Mouse (Mus musculus): ENCODE measurements around the gene Dst. TPM values are rescaled to one million over a fixed set of nuclear protein-coding genes. Genes with fewer than 3 reads are reported as not detected.

The Dst gene
- polyA plus RNA-seq, 1 experiment from 2014 or later, result 26.3 TPM

DNA sequence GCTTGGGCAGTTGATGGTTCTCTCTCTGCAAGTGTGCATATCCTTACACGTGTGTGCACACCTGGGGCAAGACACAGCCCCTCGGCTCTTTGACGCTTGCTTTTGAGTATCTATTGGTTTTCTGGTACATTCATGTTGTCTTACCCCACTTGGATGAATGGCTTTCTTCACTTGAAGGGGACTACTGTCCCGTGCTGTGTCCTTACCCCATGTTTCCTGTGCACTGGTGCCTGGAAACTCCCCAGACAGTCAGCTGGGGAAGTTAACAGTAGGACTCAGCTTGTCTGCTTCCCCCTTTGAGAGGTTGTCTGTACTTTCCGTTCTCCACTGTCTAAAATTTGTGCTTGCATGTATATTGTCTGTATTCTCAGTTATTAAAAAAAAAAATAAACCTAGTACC lies 120.7 kb downstream of the Dst start:
- no peak for ATAC-seq (replicated peaks; ENCODE audit: low FRiP score)

DNA sequence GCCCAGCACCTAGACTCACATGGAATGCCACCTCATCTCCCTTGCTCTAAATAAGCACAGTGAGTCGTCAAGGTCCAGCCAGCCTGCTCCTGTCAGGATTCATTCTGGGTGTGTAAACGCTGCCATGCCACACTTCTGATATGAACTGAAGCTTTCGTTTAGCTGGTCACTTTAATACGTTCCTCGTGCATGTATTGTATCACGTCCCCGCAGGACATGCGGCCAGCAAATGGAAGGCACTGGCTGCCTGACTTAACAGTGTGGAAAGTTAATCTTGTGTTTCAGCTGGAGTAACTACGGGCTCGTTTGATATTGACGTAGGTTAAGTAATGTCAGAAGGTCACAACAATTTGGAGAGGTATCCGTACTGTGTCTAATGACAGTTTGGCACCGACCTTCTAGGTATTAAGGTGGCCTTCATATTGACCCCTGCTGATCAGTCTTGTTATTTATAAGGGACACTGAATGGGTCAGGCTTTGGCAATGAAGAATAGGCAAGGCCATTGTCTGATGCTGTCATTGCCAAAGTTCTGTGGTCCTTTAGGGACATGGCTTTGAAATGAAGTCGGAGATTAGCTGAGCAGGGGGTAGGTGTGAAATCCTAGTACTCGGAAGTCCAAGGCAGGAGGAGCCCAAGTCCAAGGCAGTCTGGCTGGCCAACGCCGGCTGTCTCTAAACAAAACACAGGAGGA lies 122.5 kb downstream of the Dst start:
- Histone ChIP-seq H3K27me3 (ENCODE audit: control insufficient read depth, insufficient read depth, low read length) (no peaks in the 10 kb centered on the region), H3K36me3 (ENCODE audit: control insufficient read depth, insufficient read depth, low read length) (no peaks in the 10 kb centered on the region), H3K4me3 (ENCODE audit: low read depth, low read length) (no peak overlapping the region), H3K4me2 (ENCODE audit: low read depth, low read length, severe bottlenecking) (no peak overlapping the region), H3K4me1 (replicated peaks; ENCODE audit: control insufficient read depth, insufficient read depth, low read length) (no peaks in the 10 kb centered on the region), H3K9me3 (ENCODE audit: control insufficient read depth, low read length) (no peaks in the 10 kb centered on the region), H3K9ac (ENCODE audit: low read length) (no peak overlapping the region), H3K27ac (ENCODE audit: low read depth, low read length) (no peak overlapping the region)
- 86% methylated on average over 17 of the region's 17 CpGs for WGBS
- no peak for ATAC-seq (replicated peaks; ENCODE audit: low FRiP score)
- no peak for DNase-seq (ENCODE audit: low spot score)

More for the DNA sequence above, 120.7 kb downstream of the Dst start:
- H3K4me3 ChIP-seq (ENCODE audit: low read depth, low read length), result no peak overlapping the region
- DNase-seq (ENCODE audit: low spot score), result no peak
- no peaks in the 10 kb centered on the region for H3K9me3 ChIP-seq (ENCODE audit: control insufficient read depth, low read length)
- H3K27me3 ChIP-seq (ENCODE audit: control insufficient read depth, insufficient read depth, low read length), result no peaks in the 10 kb centered on the region
- H3K4me2 ChIP-seq (ENCODE audit: low read depth, low read length, severe bottlenecking), result no peak overlapping the region
- no peaks in the 10 kb centered on the region for H3K4me1 ChIP-seq (replicated peaks; ENCODE audit: control insufficient read depth, insufficient read depth, low read length)
- 85% methylated on average over 5 of the region's 5 CpGs for WGBS
- H3K36me3 ChIP-seq (ENCODE audit: control insufficient read depth, insufficient read depth, low read length), result no peaks in the 10 kb centered on the region
- H3K27ac ChIP-seq (ENCODE audit: low read depth, low read length), result no peak overlapping the region
- no peak overlapping the region for H3K9ac ChIP-seq (ENCODE audit: low read length)

DNA sequence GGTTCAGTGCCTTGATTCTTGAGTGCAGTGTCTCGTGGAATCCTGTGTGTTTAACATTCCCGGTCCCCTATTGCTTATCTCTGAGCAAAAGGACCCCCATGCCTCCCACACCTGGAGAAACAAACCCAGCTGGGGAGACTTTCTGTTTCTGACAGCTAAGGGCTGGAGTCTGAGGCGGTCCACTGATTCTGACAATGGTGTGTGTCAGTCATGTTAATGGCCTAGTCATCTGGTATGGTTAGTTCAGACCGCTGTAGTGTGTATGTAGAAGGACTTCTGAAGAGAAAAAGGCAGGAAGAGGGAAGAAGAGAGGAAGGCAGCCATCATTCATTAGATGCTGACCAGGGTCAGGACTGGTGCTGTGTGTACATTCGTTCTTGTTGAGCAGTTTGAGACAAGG lies 125.0 kb downstream of the Dst start:
- no peak overlapping the region for H3K9ac ChIP-seq (ENCODE audit: low read length)
- no peak overlapping the region for H3K4me2 ChIP-seq (ENCODE audit: low read depth, low read length, severe bottlenecking)
- WGBS, result 80% methylated on average over 5 of the region's 5 CpGs
- H3K4me1 ChIP-seq (replicated peaks; ENCODE audit: control insufficient read depth, insufficient read depth, low read length), result no peaks in the 10 kb centered on the region
- H3K27ac ChIP-seq (ENCODE audit: low read depth, low read length), result no peak overlapping the region
- H3K4me3 ChIP-seq (ENCODE audit: low read depth, low read length), result no peak overlapping the region
- H3K36me3 ChIP-seq (ENCODE audit: control insufficient read depth, insufficient read depth, low read length), result no peaks in the 10 kb centered on the region
- H3K9me3 ChIP-seq (ENCODE audit: control insufficient read depth, low read length), result no peaks in the 10 kb centered on the region
- H3K27me3 ChIP-seq (ENCODE audit: control insufficient read depth, insufficient read depth, low read length), result no peaks in the 10 kb centered on the region
- DNase-seq (ENCODE audit: low spot score) (no peak), ATAC-seq (replicated peaks; ENCODE audit: low FRiP score) (no peak)

DNA sequence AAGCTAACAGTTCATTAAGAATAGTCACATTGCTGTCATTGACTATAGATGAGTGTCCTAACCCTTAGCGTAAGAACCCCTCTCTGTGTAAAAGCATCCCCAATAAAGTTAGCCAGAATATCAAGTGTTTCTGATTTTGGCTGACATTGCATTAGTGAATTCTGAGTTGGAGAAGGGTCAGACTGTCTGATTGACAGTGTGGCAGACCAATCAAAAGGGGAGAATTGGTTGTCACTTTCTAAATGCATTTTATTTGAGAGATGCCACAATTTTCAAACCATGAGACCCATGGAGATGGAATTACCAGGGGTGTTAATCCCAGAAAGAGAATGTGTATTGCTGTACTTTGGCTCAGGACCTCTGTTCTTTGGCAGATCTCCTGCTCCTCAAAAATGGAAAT lies 125.5 kb downstream of the Dst start:
- Histone ChIP-seq H3K27ac (ENCODE audit: low read depth, low read length) (no peak overlapping the region), H3K4me2 (ENCODE audit: low read depth, low read length, severe bottlenecking) (no peak overlapping the region), H3K4me3 (ENCODE audit: low read depth, low read length) (no peak overlapping the region), H3K36me3 (ENCODE audit: control insufficient read depth, insufficient read depth, low read length) (no peaks in the 10 kb centered on the region), H3K4me1 (replicated peaks; ENCODE audit: control insufficient read depth, insufficient read depth, low read length) (no peaks in the 10 kb centered on the region), H3K27me3 (ENCODE audit: control insufficient read depth, insufficient read depth, low read length) (no peaks in the 10 kb centered on the region), H3K9ac (ENCODE audit: low read length) (no peak overlapping the region), H3K9me3 (ENCODE audit: control insufficient read depth, low read length) (no peaks in the 10 kb centered on the region)
- DNase-seq (ENCODE audit: low spot score) (no peak), ATAC-seq (replicated peaks; ENCODE audit: low FRiP score) (no peak)
- WGBS, result 100% methylated on average over 1 of the region's 1 CpGs

DNA sequence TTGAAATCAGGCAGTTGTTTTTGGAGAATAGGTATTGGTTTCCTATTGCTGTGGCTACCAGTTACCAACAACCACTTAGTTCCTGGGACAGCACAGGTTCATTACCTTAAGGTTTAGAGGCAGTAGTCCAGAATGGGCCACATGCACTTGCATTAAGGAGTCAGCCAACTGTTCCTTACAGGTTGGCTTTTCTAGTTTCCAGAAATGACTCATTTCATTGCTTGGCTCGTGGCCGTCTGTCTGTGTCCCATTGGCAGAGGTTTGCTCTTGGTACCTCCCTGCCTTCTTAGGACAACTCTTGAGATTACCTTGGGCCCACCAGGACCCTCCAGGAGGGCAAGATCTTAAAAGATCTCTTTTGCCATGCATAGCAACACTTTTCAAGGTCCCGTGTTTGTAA lies 125.9 kb downstream of the Dst start:
- H3K9me3 ChIP-seq (ENCODE audit: control insufficient read depth, low read length), result no peaks in the 10 kb centered on the region
- DNase-seq (ENCODE audit: low spot score) (no peak), ATAC-seq (replicated peaks; ENCODE audit: low FRiP score) (no peak)
- no peaks in the 10 kb centered on the region for H3K27me3 ChIP-seq (ENCODE audit: control insufficient read depth, insufficient read depth, low read length)
- H3K27ac ChIP-seq (ENCODE audit: low read depth, low read length), result no peak overlapping the region
- no peak overlapping the region for H3K4me3 ChIP-seq (ENCODE audit: low read depth, low read length)
- H3K36me3 ChIP-seq (ENCODE audit: control insufficient read depth, insufficient read depth, low read length), result no peaks in the 10 kb centered on the region
- no peak overlapping the region for H3K9ac ChIP-seq (ENCODE audit: low read length)
- no peaks in the 10 kb centered on the region for H3K4me1 ChIP-seq (replicated peaks; ENCODE audit: control insufficient read depth, insufficient read depth, low read length)
- WGBS, result 79% methylated on average over 3 of the region's 3 CpGs
- no peak overlapping the region for H3K4me2 ChIP-seq (ENCODE audit: low read depth, low read length, severe bottlenecking)

DNA sequence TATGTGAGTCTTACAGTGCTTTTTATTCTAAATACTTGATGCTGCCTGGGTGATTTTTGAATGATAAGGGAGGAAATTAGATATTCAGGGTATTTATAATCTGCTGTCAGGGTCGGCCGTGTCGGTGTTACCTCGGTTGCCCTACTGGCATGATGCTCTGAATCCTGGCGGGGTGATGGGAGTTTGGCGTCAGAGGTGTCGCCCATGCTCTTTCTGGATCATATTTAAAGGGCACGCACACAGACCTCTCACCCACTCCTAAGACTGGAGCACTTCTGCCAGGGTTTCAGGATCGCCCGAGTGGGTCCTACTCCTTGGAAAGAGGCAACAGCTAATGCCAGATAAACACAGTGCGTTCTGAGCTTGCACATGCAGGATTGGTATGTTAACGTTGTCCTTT lies 128.1 kb downstream of the Dst start:
- no peak overlapping the region for H3K4me2 ChIP-seq (ENCODE audit: low read depth, low read length, severe bottlenecking)
- ATAC-seq (replicated peaks; ENCODE audit: low FRiP score), result no peak
- H3K27ac ChIP-seq (ENCODE audit: low read depth, low read length), result no peak overlapping the region

DNA sequence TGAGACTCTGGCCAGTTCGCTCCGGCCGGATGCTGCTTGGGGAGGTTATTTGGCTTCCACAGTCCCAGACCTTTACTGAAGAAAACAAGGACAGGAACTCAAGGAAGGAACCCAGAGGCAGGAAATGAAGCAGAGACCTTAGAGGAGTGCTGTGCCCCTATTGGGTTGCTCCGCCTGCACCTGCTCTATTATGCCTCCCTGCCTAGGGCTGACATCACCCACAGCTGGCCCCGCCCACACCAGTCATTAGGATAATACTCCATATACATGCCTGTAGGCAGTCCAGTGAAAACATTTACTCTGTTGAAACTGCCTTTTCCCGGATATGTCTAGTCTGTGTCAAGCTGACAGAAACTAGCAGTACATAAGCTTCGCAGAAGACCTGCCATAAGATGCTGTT lies 130.5 kb downstream of the Dst start:
- DNase-seq (ENCODE audit: low spot score) (no peak), ATAC-seq (replicated peaks; ENCODE audit: low FRiP score) (no peak)
- Histone ChIP-seq H3K4me3 (ENCODE audit: low read depth, low read length) (no peak overlapping the region), H3K9me3 (ENCODE audit: control insufficient read depth, low read length) (no peaks in the 10 kb centered on the region), H3K4me2 (ENCODE audit: low read depth, low read length, severe bottlenecking) (no peak overlapping the region), H3K4me1 (replicated peaks; ENCODE audit: control insufficient read depth, insufficient read depth, low read length) (no peaks in the 10 kb centered on the region), H3K36me3 (ENCODE audit: control insufficient read depth, insufficient read depth, low read length) (no peaks in the 10 kb centered on the region), H3K9ac (ENCODE audit: low read length) (no peak overlapping the region), H3K27ac (ENCODE audit: low read depth, low read length) (no peak overlapping the region), H3K27me3 (ENCODE audit: control insufficient read depth, insufficient read depth, low read length) (no peaks in the 10 kb centered on the region)
- WGBS, result 93% methylated on average over 7 of the region's 7 CpGs

More for the DNA sequence above, 128.1 kb downstream of the Dst start:
- H3K27me3 ChIP-seq (ENCODE audit: control insufficient read depth, insufficient read depth, low read length), result no peaks in the 10 kb centered on the region
- H3K9ac ChIP-seq (ENCODE audit: low read length), result no peak overlapping the region
- H3K36me3 ChIP-seq (ENCODE audit: control insufficient read depth, insufficient read depth, low read length), result no peaks in the 10 kb centered on the region
- no peak overlapping the region for H3K4me3 ChIP-seq (ENCODE audit: low read depth, low read length)
- 92% methylated on average over 12 of the region's 12 CpGs for WGBS
- no peaks in the 10 kb centered on the region for H3K9me3 ChIP-seq (ENCODE audit: control insufficient read depth, low read length)
- no peaks in the 10 kb centered on the region for H3K4me1 ChIP-seq (replicated peaks; ENCODE audit: control insufficient read depth, insufficient read depth, low read length)
- no peak for DNase-seq (ENCODE audit: low spot score)

DNA sequence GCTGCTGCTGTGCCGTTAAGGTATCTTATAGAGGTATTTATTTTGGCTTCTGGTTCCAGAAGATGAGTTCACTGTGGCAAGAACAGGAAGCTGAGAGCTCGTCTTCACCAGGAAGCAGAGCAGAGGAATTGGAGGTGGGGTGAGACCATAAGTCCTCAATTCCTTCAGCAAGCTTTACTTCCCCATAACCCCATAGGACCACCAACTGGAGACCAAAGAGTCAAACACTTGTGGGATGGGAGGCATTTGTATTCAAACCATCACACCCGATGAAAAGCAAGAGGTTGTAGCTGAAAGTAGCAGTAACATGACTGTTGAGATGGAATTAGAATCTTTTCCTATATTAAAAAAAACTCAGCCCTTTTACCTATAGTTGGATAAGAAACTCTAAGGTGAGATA lies 132.0 kb downstream of the Dst start:
- H3K9me3 ChIP-seq (ENCODE audit: control insufficient read depth, low read length), result no peaks in the 10 kb centered on the region
- DNase-seq (ENCODE audit: low spot score) (no peak), ATAC-seq (replicated peaks; ENCODE audit: low FRiP score) (no peak)
- WGBS, result 88% methylated on average over 3 of the region's 3 CpGs
- H3K4me1 ChIP-seq (replicated peaks; ENCODE audit: control insufficient read depth, insufficient read depth, low read length), result no peaks in the 10 kb centered on the region
- no peak overlapping the region for H3K4me2 ChIP-seq (ENCODE audit: low read depth, low read length, severe bottlenecking)
- H3K36me3 ChIP-seq (ENCODE audit: control insufficient read depth, insufficient read depth, low read length), result no peaks in the 10 kb centered on the region
- no peak overlapping the region for H3K9ac ChIP-seq (ENCODE audit: low read length)
- no peak overlapping the region for H3K4me3 ChIP-seq (ENCODE audit: low read depth, low read length)
- H3K27me3 ChIP-seq (ENCODE audit: control insufficient read depth, insufficient read depth, low read length), result no peaks in the 10 kb centered on the region
- no peak overlapping the region for H3K27ac ChIP-seq (ENCODE audit: low read depth, low read length)

Data from forebrain, embryonic 11.5 days (tissue).